Mouse (Mus musculus) small intestine, adult 2 months (tissue): ENCODE measurements around the gene Zfp385c. TPM values are rescaled to one million over a fixed set of nuclear protein-coding genes. Genes with fewer than 3 reads are reported as not detected.
"Not testable (repeated sequence)": the region's sequence is repeated elsewhere in the genome, so short reads cannot be mapped to it uniquely, and the experiment has no call there.

Source experiments
- H3K27ac ChIP-seq: fragments of 200-500 bp; 2 replicates; pipeline ENCODE4 v1.5.1; 2012; ENCODE audit warnings: low read depth, low read length, control low read depth, inconsistent platforms; ENCODE audit not compliant: insufficient read depth
- H3K27me3 ChIP-seq: fragments of 200-500 bp; 2 replicates; pipeline ENCODE4 v1.6.1; 2012; ENCODE audit warnings: mild to moderate bottlenecking, moderate library complexity, low read length, inconsistent platforms; ENCODE audit not compliant: control insufficient read depth, insufficient read depth
- H3K36me3 ChIP-seq: fragments of 200-500 bp; 2 replicates; pipeline ENCODE4 v1.6.1; 2012; ENCODE audit warnings: mild to moderate bottlenecking, low read length, control low read depth, inconsistent platforms; ENCODE audit not compliant: control insufficient read depth, insufficient read depth
- H3K4me1 ChIP-seq: fragments of 200-500 bp; 2 replicates; pipeline ENCODE4 v1.6.1; 2012; ENCODE audit warnings: low read length, inconsistent platforms, mixed read lengths; ENCODE audit not compliant: control insufficient read depth, insufficient read depth, insufficient read length
- H3K4me3 ChIP-seq: fragments of 200-500 bp; 2 replicates; pipeline ENCODE4 v1.5.1; 2012; ENCODE audit warnings: low read depth, mild to moderate bottlenecking, control low read depth, inconsistent platforms, low read length, moderate library complexity
- CTCF ChIP-seq: fragments of 200-500 bp; IDR thresholded peaks from 2 replicates; pipeline ENCODE4 v1.5.1; 2012; ENCODE audit warnings: low read depth, mild to moderate bottlenecking, control low read depth, inconsistent platforms, low read length, moderate library complexity, mixed read lengths; ENCODE audit not compliant: insufficient replicate concordance, insufficient read length; ENCODE audit errors: extremely low read depth
- POLR2A ChIP-seq: fragments of 200-500 bp; IDR thresholded peaks from 2 replicates; pipeline ENCODE4 v1.6.1; 2012; ENCODE audit warnings: low read depth, mild to moderate bottlenecking, control low read depth, inconsistent platforms, low read length, moderate library complexity
- WGBS: fragments of 180-500 bp; shearing (Covaris S2); methylation state at CpG from one replicate; pipeline ENCODE4 v1.1.7; 2018; 5-methylcytosine and 5-hydroxymethylcytosine counted together
- polyA plus RNA-seq: library from polyadenylated mRNA; depleted of rRNA; stranded (reverse); fragments of >200 nt; gene quantifications from 2 replicates; pipeline ENCODE4 v1.2.3, GENCODE M21; 2012

Gene Zfp385c
- polyA plus RNA-seq, 1 experiment, result 0.62 TPM

DNA sequence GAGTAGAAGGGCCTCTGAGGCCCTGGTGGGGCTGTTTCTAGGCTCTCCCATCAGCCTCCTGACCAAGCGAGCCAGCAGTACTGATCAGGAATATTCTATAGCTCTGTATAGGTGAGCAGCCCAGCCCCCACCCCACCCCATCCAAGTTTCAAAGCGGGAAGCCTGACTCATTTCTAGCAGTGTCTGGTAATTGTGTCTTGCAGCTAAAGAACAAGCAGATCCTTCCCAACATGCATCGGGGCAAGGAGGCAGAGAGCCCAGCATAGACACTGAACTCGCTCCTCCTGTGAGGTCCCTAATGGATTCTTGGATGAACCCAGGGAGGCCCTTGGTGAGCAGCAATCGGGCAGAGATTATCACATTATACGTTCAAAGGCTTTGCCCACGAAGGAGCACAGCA, 14.4 kb downstream of the Zfp385c start:
- WGBS, result 56% methylated on average over 7 of the region's 7 CpGs
- Histone ChIP-seq H3K27ac (no peak overlapping the region), H3K4me1 (no peaks in the 10 kb centered on the region), H3K4me3 (no peak overlapping the region), H3K27me3 (no peaks in the 10 kb centered on the region; the same call in 1 of the 2 replicates), H3K36me3 (no peaks in the 10 kb centered on the region)
- TF ChIP-seq POLR2A (no peak), CTCF (no peak)

DNA sequence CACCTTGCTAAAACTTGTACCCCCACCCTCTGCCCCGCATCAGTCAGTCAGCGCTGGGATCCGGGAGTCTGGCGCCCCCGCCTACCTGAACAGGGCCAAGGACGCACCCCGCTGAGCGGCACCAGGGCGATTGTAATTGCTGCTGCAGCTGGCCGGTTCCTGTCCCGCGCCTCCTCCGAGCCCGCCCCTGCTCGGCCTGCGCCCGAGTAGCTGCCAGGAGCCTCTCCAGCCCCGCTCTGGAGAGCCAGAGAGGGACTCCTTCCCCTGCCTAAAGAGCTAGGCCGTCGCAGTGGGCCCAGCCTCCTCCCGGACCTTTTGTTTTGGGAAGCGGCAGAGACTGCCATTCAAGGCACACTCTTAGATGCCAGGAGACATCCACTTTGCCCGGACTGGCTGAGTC, 19.1 kb downstream of the Zfp385c start:
- Histone ChIP-seq H3K4me1 (no peaks in the 10 kb centered on the region), H3K4me3 (no peak overlapping the region), H3K27ac (no peak overlapping the region), H3K27me3 (no peaks in the 10 kb centered on the region), H3K36me3 (no peaks in the 10 kb centered on the region)
- 9% methylated on average over 23 of the region's 23 CpGs for WGBS
- TF ChIP-seq POLR2A (no peak), CTCF (no peak)

DNA sequence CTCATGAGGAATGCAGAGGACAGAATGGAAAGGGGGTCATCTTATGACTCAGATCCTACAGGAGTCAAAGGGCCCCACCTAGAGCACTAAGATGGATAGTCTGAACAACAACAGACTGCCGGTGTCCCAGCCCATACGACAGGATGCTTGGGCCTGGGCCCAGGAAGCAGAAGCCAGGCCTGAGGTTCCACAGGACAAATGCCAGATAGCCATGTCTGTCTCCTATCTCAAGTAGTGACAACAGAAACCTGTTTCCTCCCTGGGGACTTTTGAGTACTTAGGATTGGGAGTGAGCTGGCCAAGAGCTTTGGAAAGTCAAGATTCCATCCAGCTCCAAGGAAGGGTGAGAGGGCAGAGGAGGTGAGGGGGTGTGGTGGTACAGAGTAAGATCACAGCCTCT, 20.3 kb downstream of the Zfp385c start:
- Histone ChIP-seq H3K4me3 (no peak overlapping the region), H3K36me3 (no peaks in the 10 kb centered on the region), H3K27me3 (no peaks in the 10 kb centered on the region), H3K27ac (no peak overlapping the region), H3K4me1 (no peaks in the 10 kb centered on the region)
- WGBS, result 60% methylated on average over 2 of the region's 2 CpGs
- TF ChIP-seq CTCF (no peak), POLR2A (no peak)

DNA sequence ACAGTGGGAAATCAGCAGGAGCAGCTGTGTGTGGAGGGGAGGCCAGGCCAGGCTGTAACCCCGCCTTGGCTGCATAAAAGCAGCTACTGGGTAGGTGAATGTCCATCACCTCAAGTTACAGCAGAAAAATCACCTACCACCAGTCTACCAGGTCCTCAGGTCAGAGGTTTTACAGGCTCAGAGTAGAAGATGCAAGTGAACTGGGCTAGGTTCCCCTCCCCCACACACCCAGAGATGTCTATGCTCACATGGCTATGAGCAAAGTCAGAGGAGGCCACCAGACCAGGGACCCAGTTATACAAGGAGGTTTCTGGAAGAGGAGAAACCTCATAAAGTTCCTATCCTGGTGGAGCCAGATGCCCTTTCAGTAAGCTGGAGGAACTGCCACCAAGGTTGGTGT, 21.2 kb downstream of the Zfp385c start:
- Histone ChIP-seq H3K4me3 (no peak overlapping the region), H3K4me1 (no peaks in the 10 kb centered on the region), H3K27ac (no peak overlapping the region), H3K36me3 (no peaks in the 10 kb centered on the region), H3K27me3 (no peaks in the 10 kb centered on the region)
- TF ChIP-seq CTCF (no peak), POLR2A (no peak)
- WGBS, result 80% methylated on average over 1 of the region's 1 CpGs

DNA sequence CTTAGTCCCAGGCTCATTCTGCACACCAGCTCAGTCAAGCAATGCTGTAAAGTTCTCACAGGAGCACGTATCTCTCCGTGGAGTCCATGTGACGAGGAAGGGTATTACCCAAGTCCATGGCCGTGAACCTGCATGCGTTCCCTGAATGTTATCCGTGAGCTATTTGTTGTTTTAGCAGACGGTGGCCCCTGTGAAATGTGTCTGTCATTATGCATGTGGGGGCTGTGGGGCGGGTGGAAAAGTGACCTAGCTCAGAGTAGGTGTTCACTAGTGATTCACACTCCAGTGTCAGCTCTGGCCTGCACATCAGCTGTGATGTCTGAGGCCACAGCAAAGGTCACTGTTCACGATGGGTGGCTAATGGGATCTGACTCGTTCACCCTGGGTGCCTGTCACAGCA, 32.4 kb downstream of the Zfp385c start:
- no peak for TF ChIP-seq POLR2A
- no peak for TF ChIP-seq CTCF
- WGBS, result 68% methylated on average over 10 of the region's 10 CpGs
- Histone ChIP-seq H3K4me3 (no peak overlapping the region), H3K27me3 (no peaks in the 10 kb centered on the region), H3K4me1 (no peaks in the 10 kb centered on the region), H3K27ac (no peak overlapping the region), H3K36me3 (no peaks in the 10 kb centered on the region)

DNA sequence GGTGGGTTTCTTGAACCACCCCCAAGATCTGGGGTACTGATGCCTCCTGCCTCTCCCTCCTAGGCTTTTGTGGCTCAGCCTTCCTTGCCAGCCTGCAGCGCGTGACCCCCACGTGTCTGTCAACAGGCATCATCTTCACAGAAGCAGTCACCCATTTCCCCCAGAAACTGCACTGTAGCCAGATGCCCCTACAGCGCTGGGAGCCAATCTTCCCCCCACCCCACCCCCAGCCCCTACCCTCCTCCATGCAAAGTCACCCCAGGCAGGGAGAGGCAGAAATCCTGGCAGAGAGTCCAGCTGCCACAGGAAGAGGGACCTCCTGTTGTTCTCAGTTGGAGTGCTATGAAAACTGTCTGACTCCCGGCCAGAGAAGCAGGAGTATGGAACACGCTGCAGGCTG, 35.8 kb downstream of the Zfp385c start:
- 32% methylated on average over 6 of the region's 6 CpGs for WGBS
- TF ChIP-seq CTCF (no peak), POLR2A (no peak)
- Histone ChIP-seq H3K4me1 (no peaks in the 10 kb centered on the region), H3K27me3 (no peaks in the 10 kb centered on the region), H3K27ac (no peak overlapping the region), H3K4me3 (no peak overlapping the region), H3K36me3 (no peaks in the 10 kb centered on the region)

DNA sequence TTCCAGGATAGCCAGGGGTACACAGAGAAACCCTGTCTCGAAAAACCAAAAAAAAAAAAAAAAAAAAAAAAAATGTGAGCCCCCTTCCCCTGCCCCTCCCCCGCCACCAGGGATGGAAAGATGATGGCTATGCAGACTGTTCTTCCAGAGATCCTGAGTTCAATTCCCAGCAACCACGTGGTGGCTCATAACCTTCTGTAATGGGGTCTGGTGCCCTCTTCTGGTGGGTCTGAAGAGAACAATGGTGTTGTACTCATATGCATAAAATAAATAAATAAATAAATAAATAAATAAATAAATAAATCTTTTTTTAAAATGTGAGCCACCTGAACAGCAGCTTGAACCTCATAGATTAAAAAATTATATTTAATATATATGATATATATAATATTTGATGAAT, 36.7 kb downstream of the Zfp385c start:
- not testable (repeated sequence) for H3K4me3 ChIP-seq, H3K27me3 ChIP-seq, H3K36me3 ChIP-seq, H3K4me1 ChIP-seq, H3K27ac ChIP-seq
- WGBS, result 63% methylated on average over 3 of the region's 3 CpGs

DNA sequence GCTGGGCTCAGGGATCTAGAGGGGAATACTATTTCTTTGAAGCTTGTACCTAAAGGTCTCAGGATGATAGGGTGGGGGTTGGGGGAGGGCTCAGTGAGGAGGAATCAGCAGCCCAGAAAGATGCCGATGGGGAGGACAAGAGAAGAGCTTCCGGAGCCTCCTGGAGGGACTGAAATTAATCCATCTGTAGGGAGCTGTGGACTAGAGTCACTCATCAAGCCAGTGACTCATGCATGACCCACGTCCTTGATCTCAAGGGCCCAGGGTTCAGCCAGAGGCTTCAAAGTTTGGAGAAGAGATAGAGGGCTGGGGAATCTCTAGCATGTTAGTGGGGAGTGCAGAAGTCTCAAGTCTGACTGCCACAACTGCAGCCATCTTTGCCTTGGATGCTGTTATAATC, 40.5 kb downstream of the Zfp385c start:
- no peak for TF ChIP-seq CTCF
- TF ChIP-seq POLR2A, result no peak
- no peak overlapping the region for H3K4me3 ChIP-seq
- WGBS, result 32% methylated on average over 3 of the region's 3 CpGs

DNA sequence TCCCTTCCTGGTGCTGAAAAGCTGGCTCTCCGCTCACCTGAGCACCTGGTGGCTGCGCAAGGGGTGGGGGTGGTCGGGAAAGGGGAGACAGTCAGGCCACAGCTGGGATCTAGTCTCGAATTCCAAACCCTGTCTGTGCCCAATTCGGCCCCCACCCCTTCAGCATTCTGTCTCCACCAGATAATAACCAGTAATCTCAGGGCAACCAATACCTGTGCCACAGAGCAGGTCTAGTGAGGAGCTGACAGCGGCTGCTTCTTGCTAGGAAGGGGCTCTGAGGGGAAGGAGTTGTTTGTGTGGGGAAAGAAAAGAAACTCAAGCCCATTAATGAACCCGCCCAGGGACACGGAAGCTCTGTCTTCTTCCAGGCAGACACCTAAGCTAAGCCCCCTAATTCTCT, 41.0 kb downstream of the Zfp385c start:
- WGBS, result 17% methylated on average over 8 of the region's 8 CpGs
- H3K27ac ChIP-seq, result no peak overlapping the region
- H3K36me3 ChIP-seq, result no peaks in the 10 kb centered on the region
- H3K4me3 ChIP-seq, result no peak overlapping the region
- H3K27me3 ChIP-seq, result peaks cover 19% of the 10 kb centered on the region
- H3K4me1 ChIP-seq, result no peaks in the 10 kb centered on the region
- TF ChIP-seq CTCF (no peak), POLR2A (no peak)

More for the DNA sequence above, 40.5 kb downstream of the Zfp385c start:
- Histone ChIP-seq H3K27ac (no peak overlapping the region), H3K27me3 (peaks cover 19% of the 10 kb centered on the region), H3K4me1 (no peaks in the 10 kb centered on the region), H3K36me3 (no peaks in the 10 kb centered on the region)
